Mouse (Mus musculus): ENCODE results near the gene Rps6ka3.

The Rps6ka3 gene

DNA sequence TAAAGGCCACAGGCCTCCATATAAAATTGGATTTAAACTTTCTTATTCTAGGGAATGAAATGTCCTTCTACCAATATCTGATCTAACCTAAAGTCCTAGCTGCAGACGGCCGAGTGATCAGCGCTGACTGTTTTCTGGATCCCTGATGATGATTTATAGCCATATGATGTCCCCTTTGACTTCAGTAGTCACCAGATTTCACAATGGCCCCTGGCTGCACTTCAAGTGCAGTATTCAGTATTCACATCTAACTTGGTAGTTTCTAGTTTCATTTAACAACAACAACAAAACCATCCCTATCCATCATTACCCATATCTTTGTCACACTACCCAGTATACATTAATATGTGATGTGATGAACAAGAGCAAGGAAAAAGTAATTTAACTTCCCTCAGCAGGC is 154.4 kb downstream of the Rps6ka3 start:
- DNase-seq, result no peak

DNA sequence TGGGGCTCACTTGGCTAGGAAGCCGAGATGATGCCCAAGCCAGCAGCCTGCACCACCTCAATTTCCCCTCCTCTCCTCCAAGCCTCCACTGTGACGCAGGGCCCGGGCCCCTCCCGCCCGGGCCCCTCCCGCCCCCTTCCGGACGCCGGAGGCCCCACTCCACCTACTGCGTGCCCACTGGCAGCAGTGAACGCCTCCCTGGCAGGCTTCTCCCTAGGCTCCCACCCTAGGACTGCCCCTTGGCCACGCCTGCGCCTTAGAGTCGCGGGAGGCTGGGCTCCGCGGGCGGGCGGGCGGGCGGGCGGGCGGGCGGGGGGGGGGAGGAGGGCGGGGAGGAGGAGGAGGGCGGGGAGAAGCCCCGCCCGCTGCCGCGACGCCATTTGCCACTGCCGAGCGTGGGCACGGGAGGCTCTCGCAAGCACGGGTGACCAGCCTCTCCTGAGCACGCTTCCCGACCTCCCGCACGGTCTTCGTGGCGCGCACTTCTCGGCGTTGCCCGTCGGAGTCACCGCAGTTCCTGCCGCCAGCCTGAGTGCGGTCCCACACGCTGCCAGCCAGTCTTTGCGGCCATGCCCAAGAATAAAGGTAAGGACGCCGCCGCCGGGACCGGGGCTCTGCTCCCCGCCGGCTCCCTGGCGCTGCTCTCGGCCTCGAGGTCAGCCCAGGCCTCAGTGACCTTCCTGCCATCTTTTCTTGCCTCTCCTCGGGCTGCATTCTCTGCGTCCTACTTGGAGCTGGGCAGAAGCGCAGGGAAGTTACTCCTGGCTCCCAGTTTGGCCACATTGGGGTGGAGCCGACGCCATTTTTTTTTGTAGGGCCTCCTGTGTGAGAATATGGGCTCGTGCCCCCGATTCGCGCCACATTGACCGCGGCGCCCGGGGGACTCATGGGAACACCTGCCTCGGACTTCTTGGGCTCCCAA is 162.0 kb downstream of the Rps6ka3 start, which contains the start of gene Eif1ax:
Gene Eif1ax (plus strand): TSS at position 348 of the 922 bp plus-strand sequence.
- peak; percentile 81 to 84 for DNase-seq

DNA sequence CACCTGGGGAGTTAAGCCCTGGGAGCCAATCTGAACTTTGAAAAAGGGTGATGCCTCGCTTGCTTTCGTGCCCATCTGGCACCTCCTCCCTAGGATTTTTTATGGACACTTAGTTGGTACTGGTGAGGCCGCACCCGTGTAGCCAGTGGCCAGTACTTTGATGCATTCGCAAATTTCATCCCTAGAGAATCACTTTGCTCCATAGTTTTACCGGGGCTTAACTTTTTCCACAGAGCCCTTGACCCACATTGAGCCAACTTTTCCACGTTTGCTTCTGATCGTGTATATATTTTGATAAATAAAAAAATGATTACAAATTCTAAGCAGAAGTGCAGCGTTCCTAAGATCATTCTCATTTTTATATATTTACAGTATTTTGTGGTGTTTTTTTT is 162.6 kb downstream of the Rps6ka3 start:
- peak in 1 of 2 experiments; percentile 18 for DNase-seq

DNA sequence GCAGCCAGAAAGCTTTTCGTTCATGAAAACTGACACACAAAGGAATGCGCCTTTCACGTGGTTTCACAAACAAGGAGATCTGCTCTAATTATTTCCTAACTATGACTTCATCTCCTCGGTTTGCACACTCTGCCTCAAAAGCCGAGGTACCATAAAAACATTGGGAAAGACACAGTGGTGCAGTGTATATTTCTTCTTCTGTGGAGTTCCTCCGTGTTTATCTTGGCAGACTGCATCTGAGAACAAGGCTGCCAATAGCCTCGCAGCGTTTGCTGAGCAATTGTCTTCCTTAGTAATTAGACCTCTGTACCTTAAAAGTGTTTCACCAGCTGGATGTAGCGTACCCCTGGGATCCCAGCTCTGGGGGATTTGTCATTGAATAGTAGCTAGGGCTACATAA is 177.0 kb downstream of the Rps6ka3 start:
- DNase-seq, result no peak

DNA sequence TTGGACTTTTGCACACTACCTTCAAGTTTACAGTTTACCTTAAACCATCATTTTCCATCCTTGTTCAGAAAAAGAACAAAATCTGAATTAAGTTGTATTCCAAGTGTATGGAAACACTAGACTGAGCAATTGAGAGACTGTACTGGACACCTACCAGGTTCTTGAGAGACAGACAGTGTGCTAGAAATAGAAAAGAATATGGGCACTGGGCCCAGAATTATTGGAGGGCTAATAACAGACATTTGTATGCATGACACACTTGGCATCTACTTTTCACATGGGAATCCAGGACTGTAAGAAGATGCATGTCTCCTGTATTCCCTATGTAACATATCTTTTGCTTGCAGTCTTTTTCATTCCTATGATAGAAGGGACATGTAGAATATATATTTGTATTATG is 178.8 kb downstream of the Rps6ka3 start:
- DNase-seq, result no peak

DNA sequence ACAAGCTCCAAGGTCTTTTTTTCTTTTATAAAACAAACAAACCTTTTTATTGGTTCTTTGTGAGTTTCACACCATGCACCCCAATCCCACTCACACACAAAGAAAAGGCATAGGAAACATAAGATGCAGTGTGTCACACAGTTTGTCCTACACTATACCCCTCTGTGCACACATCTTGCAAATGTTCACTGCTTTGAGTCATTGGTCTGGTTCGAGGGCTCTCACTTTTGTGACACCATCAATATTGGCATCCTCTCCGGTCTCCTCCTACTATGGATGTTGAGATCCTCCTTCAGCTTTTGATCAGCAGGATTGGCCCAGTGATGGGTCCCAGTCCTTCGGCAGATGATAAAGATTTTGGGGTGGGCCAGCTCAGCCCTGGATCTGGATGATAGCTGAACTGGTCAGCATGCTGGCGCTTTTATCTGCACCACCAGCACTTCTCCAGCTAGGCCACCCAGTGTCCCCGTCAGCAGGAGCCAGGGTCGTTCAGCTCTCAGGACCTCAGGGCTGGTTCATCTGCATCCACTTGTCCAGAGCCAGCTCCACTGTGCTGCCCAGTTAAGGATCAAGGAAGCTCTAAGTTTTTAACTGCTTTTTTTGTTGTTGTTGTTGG is 180.3 kb downstream of the Rps6ka3 start:
- DNase-seq, result no peak

DNA sequence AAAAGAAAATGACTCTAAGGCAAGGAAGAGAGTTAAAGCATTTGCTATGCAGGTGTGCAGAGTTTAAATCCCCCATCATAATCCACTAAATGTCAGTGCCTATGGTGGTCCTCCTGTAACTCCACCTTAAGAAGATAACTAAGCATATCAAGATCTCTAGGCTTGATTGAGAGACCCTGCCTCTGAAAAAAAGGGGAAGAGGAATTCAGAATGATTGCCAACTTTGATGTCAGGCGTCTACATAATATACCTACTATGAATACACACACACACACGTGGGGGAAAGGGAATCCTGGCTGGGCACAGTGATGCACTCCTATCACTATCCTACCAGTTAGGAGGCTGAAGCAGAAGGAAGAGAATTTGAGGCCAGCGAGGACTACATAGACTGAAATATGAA is 181.1 kb downstream of the Rps6ka3 start:
- DNase-seq, result no peak

DNA sequence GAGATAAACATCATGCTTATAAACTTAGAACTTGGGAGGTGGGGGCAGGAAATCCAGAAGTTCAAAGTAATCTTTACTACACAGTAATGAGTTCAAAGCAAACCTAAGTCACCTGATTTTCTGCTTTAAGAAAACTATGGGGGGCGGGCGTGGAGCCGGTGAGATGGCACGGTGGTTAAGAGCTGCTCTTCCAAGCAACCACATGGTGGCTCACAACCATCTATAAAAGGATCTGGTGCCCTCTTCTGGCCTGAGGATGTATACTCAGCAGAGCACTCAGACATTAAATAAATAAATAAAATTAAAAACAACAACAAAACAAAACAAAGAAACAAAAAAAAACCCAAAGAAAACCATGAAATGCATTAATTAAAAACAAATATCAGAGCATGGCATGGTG is 199.1 kb downstream of the Rps6ka3 start:
- DNase-seq, result peak; percentile 29 to 51

DNA sequence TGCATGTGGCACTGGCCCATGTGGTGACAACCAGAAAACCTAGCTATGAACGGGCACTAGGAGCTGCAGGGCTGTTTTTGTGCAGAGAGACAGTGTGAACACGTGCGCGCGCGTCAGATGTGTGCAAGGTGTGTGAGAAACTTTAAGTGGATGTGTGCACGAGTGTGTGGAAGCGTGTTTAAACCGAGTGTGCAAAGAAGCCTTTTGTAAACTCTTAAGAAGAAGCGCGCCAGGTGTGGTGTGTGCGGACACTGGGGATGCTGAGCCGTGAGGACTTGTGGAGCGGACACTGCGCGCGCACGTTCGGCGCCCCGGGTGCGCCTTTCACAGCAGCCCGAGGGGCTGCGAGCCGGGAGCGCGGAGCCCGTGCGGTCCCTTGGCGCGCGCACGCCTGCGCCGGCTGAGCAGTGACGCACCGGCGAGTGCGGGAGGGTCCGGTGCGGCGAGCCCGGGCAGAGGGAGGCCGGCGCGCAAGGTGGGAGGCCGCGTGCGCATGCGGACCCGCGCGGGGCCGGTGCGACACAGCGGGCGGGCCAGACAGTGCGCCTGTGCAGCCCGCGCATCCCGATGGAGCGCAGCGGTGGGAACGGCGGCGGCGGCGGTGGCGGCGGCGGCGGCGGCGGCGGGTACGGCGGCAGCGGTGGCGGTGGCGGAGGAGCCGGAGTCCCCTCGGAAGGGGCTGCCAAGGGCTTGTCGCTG is 204.2 kb downstream of the Rps6ka3 start, which contains the start of gene Map7d2:
Gene Map7d2 (plus strand): TSS at position 443 of the 699 bp plus-strand sequence.
- DNase-seq, result peak in 1 of 2 experiments; percentile 13

DNA sequence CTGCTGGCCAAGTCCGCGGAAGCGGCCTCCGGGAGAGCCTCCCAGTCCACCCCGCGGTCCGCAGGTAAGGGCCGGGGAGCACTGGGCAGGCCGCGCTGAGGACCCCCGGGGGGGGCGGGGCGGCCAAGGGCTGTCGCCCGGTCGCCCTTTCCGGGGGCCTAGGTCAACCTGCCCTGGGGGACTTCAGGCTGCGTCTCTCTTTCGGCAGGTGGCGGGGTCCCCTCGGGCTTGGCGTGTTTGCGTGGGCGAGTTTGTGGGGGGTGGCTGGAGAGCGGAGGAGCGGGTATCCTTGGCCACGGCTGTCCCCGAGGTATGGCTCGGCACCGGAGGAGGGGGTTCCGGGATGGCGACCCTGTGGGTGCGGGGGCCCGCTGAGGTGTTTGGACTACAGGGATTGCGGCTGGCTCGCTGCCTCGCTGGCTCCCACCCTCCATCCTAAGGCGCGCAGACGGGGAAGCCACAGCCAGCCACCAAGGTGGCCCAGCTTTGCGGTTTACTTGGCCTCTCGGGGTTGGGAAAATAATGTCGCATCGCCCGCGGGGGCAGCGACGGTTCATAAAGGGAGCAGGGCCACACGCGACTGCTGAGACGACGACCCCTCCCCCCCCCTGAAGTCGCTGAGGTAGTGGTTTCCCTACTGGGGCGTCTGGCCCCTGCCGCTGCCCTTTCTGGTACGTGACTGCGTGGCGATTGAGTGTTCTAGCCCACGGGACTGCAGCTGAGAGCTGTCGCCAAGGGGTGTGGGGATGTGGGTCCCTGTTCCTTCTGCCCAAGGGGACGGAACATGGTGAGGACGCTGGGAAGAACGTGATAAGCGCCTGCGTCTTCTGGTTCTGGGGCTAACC is 204.9 kb downstream of the Rps6ka3 start:
- DNase-seq, result peak in 1 of 2 experiments; percentile 1
